Mouse (Mus musculus): Measurements from ENCODE around the gene Ctr9.

The Ctr9 gene

DNA sequence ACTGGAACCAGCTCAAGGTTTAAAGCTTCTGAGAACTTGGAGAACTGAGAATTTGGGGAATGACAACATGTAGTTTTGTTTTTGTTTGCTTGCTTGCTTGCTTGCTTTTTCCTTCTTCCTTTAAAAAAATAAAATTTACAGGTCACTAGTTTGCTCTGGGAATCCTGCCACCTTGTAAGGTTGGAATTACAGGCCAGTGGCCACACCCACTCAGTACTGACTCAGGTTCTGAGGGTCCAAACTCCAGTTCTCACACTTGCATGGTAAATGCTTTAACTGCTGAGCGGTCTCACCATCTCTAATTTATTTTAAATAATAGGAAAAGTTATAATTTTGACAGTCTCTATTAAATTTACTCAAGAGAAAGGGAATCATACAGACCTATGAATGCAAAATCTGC is 69.4 kb downstream of the Ctr9 start:
- no peak for DNase-seq (ENCODE audit: low spot score in 2 of 2)

Data from spleen, postnatal 10 days (tissue).